Mouse (Mus musculus) neural tube, embryonic 14.5 days (tissue): ENCODE results near the gene Slc43a1. TPM values are rescaled to one million over a fixed set of nuclear protein-coding genes. Genes with fewer than 3 reads are reported as not detected.
"Not testable (repeated sequence)": the region's sequence is repeated elsewhere in the genome, so short reads cannot be mapped to it uniquely, and the experiment has no call there.

Experiments
- ATAC-seq: fragments of 200-750 bp; cut with Nextera tagmentation; 2 replicates; pipeline ENCODE4 v1.8.0; 2017; ENCODE audit warnings: low read depth, mild to moderate bottlenecking, moderate TSS enrichment, moderate library complexity
- H3K27ac ChIP-seq: fragments of 300-500 bp; sonication (generic); 2 replicates; pipeline ENCODE4 v1.5.1; 2014; ENCODE audit warnings: low read depth, mild to moderate bottlenecking, control low read depth, low read length, moderate library complexity, mixed read lengths
- H3K27me3 ChIP-seq: fragments of 300-500 bp; sonication (generic); 2 replicates; pipeline ENCODE4 v1.6.1; 2014; ENCODE audit warnings: low read length; ENCODE audit not compliant: control insufficient read depth, insufficient read depth
- H3K36me3 ChIP-seq: fragments of 300-500 bp; sonication (generic); 2 replicates; pipeline ENCODE4 v1.6.1; 2014; ENCODE audit warnings: low read length, mixed read lengths; ENCODE audit not compliant: control insufficient read depth, insufficient read depth
- H3K4me1 ChIP-seq: fragments of 300-500 bp; sonication (generic); 2 replicates; pipeline ENCODE4 v1.6.1; 2014; ENCODE audit warnings: low read length; ENCODE audit not compliant: control insufficient read depth, insufficient read depth
- H3K4me2 ChIP-seq: fragments of 300-500 bp; sonication (generic); 2 replicates; pipeline ENCODE4 v1.6.1; 2014; ENCODE audit warnings: mild to moderate bottlenecking, low read depth, low read length, control low read depth
- H3K4me3 ChIP-seq: fragments of 300-500 bp; sonication (generic); 2 replicates; pipeline ENCODE4 v1.5.1; 2014; ENCODE audit warnings: low read depth, low read length, control low read depth, mixed read lengths
- H3K9ac ChIP-seq: fragments of 300-500 bp; sonication (generic); replicated peaks from 2 replicates; pipeline ENCODE4 v1.6.1; 2014; ENCODE audit warnings: low read depth, mild to moderate bottlenecking, control low read depth, low read length, mixed read lengths
- H3K9me3 ChIP-seq: fragments of 300-500 bp; sonication (generic); 2 replicates; pipeline ENCODE4 v1.6.1; 2016; ENCODE audit warnings: low read length; ENCODE audit not compliant: control insufficient read depth
- WGBS: fragments of 180-500 bp; shearing (Covaris S2); extraction: QIAGEN DNeasy Blood & Tissue Kit; methylation state at CpG from one replicate; pipeline ENCODE4 v1.1.7; 2014; 5-methylcytosine and 5-hydroxymethylcytosine counted together
- polyA plus RNA-seq: library from polyadenylated mRNA; unstranded; fragments of >200 nt; fragmentation: Nextera tagmentation; extraction: Ambion mirVana; gene quantifications from 2 replicates; pipeline ENCODE4 v1.2.1, GENCODE M21; 2014

Gene Slc43a1
- polyA plus RNA-seq, 1 experiment from 2014 or later, result 0.63 TPM

DNA sequence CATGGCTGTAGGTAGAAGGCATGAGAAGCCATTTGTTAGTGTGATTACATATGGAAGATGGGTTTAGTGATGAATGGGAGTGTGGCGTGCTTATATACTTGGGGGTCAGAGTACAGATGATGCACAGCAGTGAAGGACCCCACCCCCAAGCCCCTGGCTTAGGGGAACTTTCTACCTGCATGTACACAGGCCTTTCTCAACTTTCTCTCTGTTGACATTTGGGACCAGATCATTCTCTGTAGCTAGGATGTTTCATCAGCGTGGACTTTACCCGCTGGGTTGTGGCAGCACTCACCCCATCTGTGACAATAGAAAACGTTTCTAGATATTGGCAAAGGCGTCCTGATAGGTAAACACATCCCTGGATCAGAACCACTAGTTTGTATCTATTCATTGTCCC lies 37.4 kb upstream of the Slc43a1 start:
- not testable (repeated sequence) for H3K4me1 ChIP-seq, ATAC-seq
- WGBS, result 78% methylated on average over 5 of the region's 5 CpGs

GRCm38 (mm10) chr2:84803963-84804362 lies 34.7 kb upstream of the Slc43a1 start:
- Histone ChIP-seq H3K27me3 (no peaks in the 10 kb centered on the region), H3K4me3 (no peak overlapping the region), H3K27ac (no peak overlapping the region), H3K9me3 (no peaks in the 10 kb centered on the region), H3K4me1 (no peaks in the 10 kb centered on the region), H3K36me3 (no peaks in the 10 kb centered on the region), H3K4me2 (no peak overlapping the region), H3K9ac (no peak overlapping the region)
- no peak for ATAC-seq
- WGBS, result 89% methylated on average over 7 of the region's 7 CpGs

More for the DNA sequence above, 37.4 kb upstream of the Slc43a1 start:
- not testable (repeated sequence) for H3K9ac ChIP-seq, H3K27me3 ChIP-seq, H3K4me3 ChIP-seq, H3K27ac ChIP-seq, H3K9me3 ChIP-seq, H3K36me3 ChIP-seq, H3K4me2 ChIP-seq

GRCm38 (mm10) chr2:84806546-84806945 lies 32.1 kb upstream of the Slc43a1 start:
- H3K4me1 ChIP-seq, result no peaks in the 10 kb centered on the region
- H3K9me3 ChIP-seq, result no peaks in the 10 kb centered on the region
- no peak overlapping the region for H3K4me3 ChIP-seq
- no peaks in the 10 kb centered on the region for H3K36me3 ChIP-seq
- no peak overlapping the region for H3K9ac ChIP-seq
- H3K27ac ChIP-seq, result no peak overlapping the region
- WGBS, result 81% methylated on average over 5 of the region's 5 CpGs
- no peak for ATAC-seq
- no peaks in the 10 kb centered on the region for H3K27me3 ChIP-seq
- H3K4me2 ChIP-seq, result no peak overlapping the region

GRCm38 (mm10) chr2:84809330-84809729 lies 29.3 kb upstream of the Slc43a1 start:
- ATAC-seq, result no peak
- Histone ChIP-seq H3K9me3 (no peaks in the 10 kb centered on the region), H3K36me3 (no peaks in the 10 kb centered on the region), H3K27me3 (no peaks in the 10 kb centered on the region), H3K4me2 (no peak overlapping the region), H3K9ac (no peak overlapping the region), H3K27ac (no peak overlapping the region), H3K4me3 (no peak overlapping the region), H3K4me1 (no peaks in the 10 kb centered on the region)

DNA sequence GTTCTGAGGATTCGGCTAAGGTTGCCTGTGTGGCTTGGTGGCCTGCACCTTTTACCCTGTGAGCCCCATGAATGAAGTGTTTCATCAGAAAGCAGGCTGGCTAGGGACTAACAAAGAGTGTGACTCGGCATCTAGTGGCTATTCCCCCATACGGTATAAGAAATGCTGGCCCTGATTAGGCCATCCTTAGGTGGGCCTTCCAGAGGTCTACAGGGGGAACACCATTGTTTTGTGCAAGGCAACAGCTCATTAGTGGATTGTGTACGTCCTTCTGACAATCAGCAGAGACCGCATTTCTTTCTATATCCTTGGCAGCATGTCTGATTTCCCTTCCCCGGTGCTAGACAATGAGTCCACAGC lies 28.1 kb upstream of the Slc43a1 start:
- Histone ChIP-seq H3K27me3 (no peaks in the 10 kb centered on the region), H3K9me3 (no peaks in the 10 kb centered on the region), H3K4me3 (no peak overlapping the region), H3K27ac (no peak overlapping the region), H3K36me3 (no peaks in the 10 kb centered on the region), H3K4me1 (no peaks in the 10 kb centered on the region), H3K9ac (no peak overlapping the region), H3K4me2 (no peak overlapping the region)
- ATAC-seq, result peak; percentile 31; the same call in 1 of the 2 replicates
- WGBS, result 81% methylated on average over 6 of the region's 6 CpGs

GRCm38 (mm10) chr2:84810886-84811577 lies 27.6 kb upstream of the Slc43a1 start:
- Histone ChIP-seq H3K4me3 (no peak overlapping the region), H3K9me3 (no peaks in the 10 kb centered on the region)

DNA sequence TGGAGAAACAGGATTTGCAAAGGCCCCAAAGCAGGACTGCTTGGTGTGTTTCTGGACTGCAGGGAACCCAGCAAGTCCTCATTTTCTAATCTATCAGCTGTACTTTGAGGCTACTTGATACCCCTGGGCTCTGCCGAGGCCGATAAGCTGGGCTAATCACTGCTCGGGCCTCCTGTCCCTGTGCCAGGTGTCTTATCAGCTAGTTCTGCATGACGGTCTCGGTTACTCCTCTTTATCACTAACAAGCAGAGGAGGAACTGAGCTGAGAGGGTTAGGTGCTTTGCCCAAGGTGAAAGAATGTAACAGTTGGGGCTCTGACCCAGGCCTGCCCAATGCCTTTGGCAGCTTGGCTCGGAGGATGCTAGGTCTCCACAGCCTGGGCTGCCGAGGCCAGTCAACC lies 26.8 kb upstream of the Slc43a1 start:
- no peak for ATAC-seq
- H3K9me3 ChIP-seq, result no peaks in the 10 kb centered on the region
- WGBS, result 97% methylated on average over 7 of the region's 7 CpGs
- no peak overlapping the region for H3K9ac ChIP-seq
- no peaks in the 10 kb centered on the region for H3K27me3 ChIP-seq
- H3K36me3 ChIP-seq, result no peaks in the 10 kb centered on the region
- no peak overlapping the region for H3K27ac ChIP-seq
- no peaks in the 10 kb centered on the region for H3K4me1 ChIP-seq
- no peak overlapping the region for H3K4me3 ChIP-seq
- no peak overlapping the region for H3K4me2 ChIP-seq

More at GRCm38 (mm10) chr2:84810886-84811577, 27.6 kb upstream of the Slc43a1 start:
- WGBS, result 41% methylated on average over 26 of the region's 26 CpGs
- H3K4me2 ChIP-seq, result peak overlapping the region; percentile 27; the same call in 1 of the 2 replicates
- H3K4me1 ChIP-seq, result no peaks in the 10 kb centered on the region
- ATAC-seq, result peak; percentile 65; the same call in 1 of the 2 replicates
- H3K27ac ChIP-seq, result no peak overlapping the region
- no peaks in the 10 kb centered on the region for H3K36me3 ChIP-seq
- no peak overlapping the region for H3K9ac ChIP-seq
- H3K27me3 ChIP-seq, result no peaks in the 10 kb centered on the region

GRCm38 (mm10) chr2:84812676-84813075 lies 26.0 kb upstream of the Slc43a1 start:
- H3K27me3 ChIP-seq, result no peaks in the 10 kb centered on the region
- WGBS, result 71% methylated on average over 6 of the region's 6 CpGs
- no peak for ATAC-seq
- H3K27ac ChIP-seq, result no peak overlapping the region
- no peak overlapping the region for H3K4me3 ChIP-seq
- H3K36me3 ChIP-seq, result no peaks in the 10 kb centered on the region
- no peaks in the 10 kb centered on the region for H3K9me3 ChIP-seq
- no peak overlapping the region for H3K9ac ChIP-seq
- H3K4me1 ChIP-seq, result no peaks in the 10 kb centered on the region
- H3K4me2 ChIP-seq, result no peak overlapping the region

DNA sequence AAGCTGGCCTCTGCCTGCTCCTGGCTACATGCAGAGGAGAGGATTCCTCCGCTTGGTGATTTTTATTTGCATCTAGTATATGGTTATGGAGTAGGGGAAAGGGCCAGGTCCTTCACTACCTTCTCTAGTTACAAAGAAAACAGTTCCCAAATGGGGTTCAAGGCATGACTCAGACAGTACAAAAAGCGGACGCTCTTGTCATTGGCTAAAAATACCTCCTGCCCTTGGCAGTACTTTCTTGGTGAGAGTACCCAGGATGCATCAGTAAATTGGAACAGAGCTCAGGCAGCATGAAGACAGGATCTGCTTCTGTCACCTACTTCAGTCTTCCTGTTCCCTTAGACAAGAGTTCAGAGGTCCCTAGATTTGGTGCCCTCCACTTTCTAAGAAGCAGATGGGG lies 18.8 kb upstream of the Slc43a1 start:
- 71% methylated on average over 3 of the region's 3 CpGs for WGBS
- H3K4me3 ChIP-seq, result no peak overlapping the region
- H3K9ac ChIP-seq, result no peak overlapping the region
- no peaks in the 10 kb centered on the region for H3K27me3 ChIP-seq
- H3K4me2 ChIP-seq, result no peak overlapping the region
- no peaks in the 10 kb centered on the region for H3K9me3 ChIP-seq
- H3K27ac ChIP-seq, result no peak overlapping the region
- ATAC-seq, result no peak
- H3K4me1 ChIP-seq, result no peaks in the 10 kb centered on the region
- H3K36me3 ChIP-seq, result no peaks in the 10 kb centered on the region
